ENCODE assay signal across 9 mouse cellular contexts in genomic region chr2:59599338-59600111, GRCm38 (mm10). TPM values are rescaled to one million over a fixed set of nuclear protein-coding genes. Genes with fewer than 3 reads are reported as not detected.
DNase-seq lines count a peak whose midpoint lies in the region; ATAC-seq lines count a peak whose summit lies in the region.
"Had no signal": no experiment of that assay in that cellular context is flagged by ENCODE, and none has a peak within 500 bp of the region (broad histone marks: within the 10 kb centered on the region; RNA-seq: fewer than 3 reads in every experiment).

No protein-coding gene starts in this region.

- H3K36me3 ChIP-seq in forebrain, embryonic 13.5 days (ENCODE audit: poor library complexity, severe bottlenecking): no peaks in the 10 kb centered on the region
- H3K36me3 ChIP-seq in midbrain, embryonic 12.5 days: no peaks in the 10 kb centered on the region

- DNase-seq in cerebellum, adult 11-12 months: peak; percentile 53
- DNase-seq in cerebellum, adult 9-11 months: no peak
- peak; percentile 62 for DNase-seq in 3T3-L1 (ENCODE audit: low read depth, low spot score)
- DNase-seq in kidney, adult 9 months: peak; percentile 65
- DNase-seq in frontal cortex, postnatal 14 days (ENCODE audit: low spot score in 2 of 2): no peak
- no peak for DNase-seq in gastrocnemius, postnatal 25 days

- no peak overlapping the region for H3K4me3 ChIP-seq in forebrain, embryonic 13.5 days
- no peak overlapping the region for H3K4me3 ChIP-seq in midbrain, embryonic 12.5 days
- H3K4me3 ChIP-seq: erythroblast, embryonic 14.5 days had no signal

- peak overlapping the region; percentile 30 for H3K4me2 ChIP-seq in forebrain, embryonic 13.5 days
- no peak overlapping the region for H3K4me2 ChIP-seq in midbrain, embryonic 12.5 days (replicated peaks)

- ATAC-seq in forebrain, embryonic 13.5 days: peak; percentile 60
- ATAC-seq in midbrain, embryonic 12.5 days (ENCODE audit: low FRiP score, low read depth): peak; percentile 47; the same call in 1 of the 2 replicates

- 31% methylated on average over 6 of the region's 7 CpGs for WGBS in forebrain, embryonic 13.5 days
- 32% methylated on average over 7 of the region's 7 CpGs for WGBS in midbrain, embryonic 12.5 days

- no peaks in the 10 kb centered on the region for H3K9me3 ChIP-seq in forebrain, embryonic 13.5 days (replicated peaks)
- H3K9me3 ChIP-seq in midbrain, embryonic 12.5 days: no peaks in the 10 kb centered on the region

- no peak overlapping the region for H3K9ac ChIP-seq in forebrain, embryonic 13.5 days
- no peak overlapping the region for H3K9ac ChIP-seq in midbrain, embryonic 12.5 days (replicated peaks)

- H3K27me3 ChIP-seq in forebrain, embryonic 13.5 days: no peaks in the 10 kb centered on the region
- H3K27me3 ChIP-seq in midbrain, embryonic 12.5 days: peaks cover 8% of the 10 kb centered on the region

- H3K4me1 ChIP-seq in forebrain, embryonic 13.5 days: peaks cover 27% of the 10 kb centered on the region
- peaks cover 16% of the 10 kb centered on the region; the same call in 1 of the 2 replicates for H3K4me1 ChIP-seq in midbrain, embryonic 12.5 days

- H3K27ac ChIP-seq in forebrain, embryonic 13.5 days: peak overlapping the region; percentile 40
- no peak overlapping the region for H3K27ac ChIP-seq in midbrain, embryonic 12.5 days (replicated peaks)

RNA-seq across cellular contexts. Expression of gene Tanc1, which starts 12.3 kb away (rescaled TPM):
- polyA plus RNA-seq in forebrain, embryonic 13.5 days (2015; fragmentation: Nextera tagmentation; extraction: Ambion mirVana): 12.7 and 16.8 TPM in 2 replicates
- polyA plus RNA-seq in midbrain, embryonic 12.5 days (2016; fragmentation: Nextera tagmentation; extraction: Ambion mirVana): 10.2 and 10.8 TPM in 2 replicates
- total RNA-seq in gastrocnemius, postnatal 25 days (2021): 1 to 10 TPM; 6.2 to 7.9 TPM

Comparison
In these comparisons a context has a peak if more than half of its experiments do, and no peak if none do; other contexts are left out.
1. DNase-seq: peak in cerebellum, adult 11-12 months (single experiment), 3T3-L1 (single experiment) and kidney, adult 9 months (single experiment); none in cerebellum, adult 9-11 months (single experiment), frontal cortex, postnatal 14 days (0 of 2) and gastrocnemius, postnatal 25 days (single experiment).